Mouse (Mus musculus): ENCODE data around the gene Srrd.

- TF ChIP-seq CTCF (IDR thresholded peaks at IDR 0.05; ENCODE audit: low read depth) = no peak
- no peak for TF ChIP-seq EP300 (optimal IDR thresholded peaks at IDR 0.05)
Observed at GRCm38 (mm10) chr5:112291866-112292265, 51.0 kb downstream of the Srrd start.

Measured in stomach, postnatal 0 days (tissue).